In genomic region chr10:70263681-70264189, GRCm38 (mm10) we compare ENCODE assay signal across 15 mouse cellular contexts. TPM values are rescaled to one million over a fixed set of nuclear protein-coding genes. Genes with fewer than 3 reads are reported as not detected.
DNase-seq lines count a peak whose midpoint lies in the region; ATAC-seq and TF ChIP-seq lines count a peak whose summit lies in the region.
"Had no signal": no experiment of that assay in that cellular context is flagged by ENCODE, and none has a peak within 500 bp of the region (broad histone marks: within the 10 kb centered on the region; RNA-seq: fewer than 3 reads in every experiment).

No protein-coding gene starts in this region.

- H3K4me1 ChIP-seq in embryonic facial prominence, embryonic 14.5 days (ENCODE audit: control insufficient read depth, insufficient read depth, low read length), result no peaks in the 10 kb centered on the region
- no peaks in the 10 kb centered on the region for H3K4me1 ChIP-seq in embryonic facial prominence, embryonic 10.5 days
- H3K4me1 ChIP-seq in stomach, postnatal 0 days (replicated peaks; ENCODE audit: control insufficient read depth, insufficient read depth), result no peaks in the 10 kb centered on the region
- H3K4me1 ChIP-seq: limb, embryonic 13.5 days had no signal

- H3K4me3 ChIP-seq in embryonic facial prominence, embryonic 14.5 days (ENCODE audit: low read depth, low read length), result no peak overlapping the region
- H3K4me3 ChIP-seq in embryonic facial prominence, embryonic 10.5 days, result no peak overlapping the region
- no peak overlapping the region for H3K4me3 ChIP-seq in stomach, postnatal 0 days (ENCODE audit: low read depth, low read length)
- H3K4me3 ChIP-seq: left cerebral cortex, adult 2 months; limb, embryonic 13.5 days had no signal

- H3K27me3 ChIP-seq in embryonic facial prominence, embryonic 14.5 days (replicated peaks; ENCODE audit: control insufficient read depth, insufficient read depth, low read length), result no peaks in the 10 kb centered on the region
- no peaks in the 10 kb centered on the region for H3K27me3 ChIP-seq in embryonic facial prominence, embryonic 10.5 days (replicated peaks; ENCODE audit: low read depth, poor library complexity, severe bottlenecking)
- no peaks in the 10 kb centered on the region for H3K27me3 ChIP-seq in stomach, postnatal 0 days (ENCODE audit: control insufficient read depth, insufficient read depth, low read length)
- H3K27me3 ChIP-seq: limb, embryonic 13.5 days had no signal

- WGBS in embryonic facial prominence, embryonic 14.5 days, result 79% methylated on average over 4 of the region's 4 CpGs
- 83% methylated on average over 4 of the region's 4 CpGs for WGBS in embryonic facial prominence, embryonic 10.5 days
- WGBS in stomach, postnatal 0 days, result 29% methylated on average over 4 of the region's 4 CpGs

- ATAC-seq in embryonic facial prominence, embryonic 14.5 days (ENCODE audit: low read depth), result peak; percentile 44; the same call in 1 of the 2 replicates
- ATAC-seq in stomach, postnatal 0 days (ENCODE audit: low FRiP score, low TSS enrichment), result peak; percentile 58

- H3K36me3 ChIP-seq in embryonic facial prominence, embryonic 14.5 days (ENCODE audit: control insufficient read depth, insufficient read depth, low read length), result no peaks in the 10 kb centered on the region
- H3K36me3 ChIP-seq in embryonic facial prominence, embryonic 10.5 days (replicated peaks), result no peaks in the 10 kb centered on the region
- no peaks in the 10 kb centered on the region for H3K36me3 ChIP-seq in stomach, postnatal 0 days (ENCODE audit: control insufficient read depth, insufficient read depth, low read length)
- H3K36me3 ChIP-seq: limb, embryonic 13.5 days had no signal

- TF ChIP-seq EP300 in stomach, postnatal 0 days (optimal IDR thresholded peaks at IDR 0.05), result no peak

- DNase-seq in embryonic facial prominence, embryonic 14.5 days (ENCODE audit: low spot score), result no peak
- no peak for DNase-seq in embryonic facial prominence, embryonic 10.5 days (ENCODE audit: low spot score)
- peak; percentile 27 for DNase-seq in lung, postnatal 14 days
- no peak for DNase-seq in lung, postnatal 25 days (ENCODE audit: low spot score)
- DNase-seq in gonadal fat pad, adult 2 months (ENCODE audit: low read depth), result peak; percentile 97
- peak; percentile 25 for DNase-seq in stomach, postnatal 0 days (ENCODE audit: low spot score)
- DNase-seq in thymus, postnatal 10 days (ENCODE audit: low spot score in 2 of 2), result no peak
- no peak for DNase-seq in thymus, postnatal 4 days
- DNase-seq: cerebellum, adult 11 months; right cerebral cortex, postnatal 14 days; thymus, adult 2 months had no signal

- no peak overlapping the region for H3K27ac ChIP-seq in embryonic facial prominence, embryonic 14.5 days (replicated peaks; ENCODE audit: low read depth, low read length)
- H3K27ac ChIP-seq in embryonic facial prominence, embryonic 10.5 days (replicated peaks), result no peak overlapping the region
- H3K27ac ChIP-seq in stomach, postnatal 0 days (replicated peaks), result peak overlapping the region; percentile 61
- H3K27ac ChIP-seq: hindbrain, embryonic 14.5 days; left cerebral cortex, adult 2 months; limb, embryonic 13.5 days had no signal

- TF ChIP-seq CTCF in stomach, postnatal 0 days (IDR thresholded peaks at IDR 0.05; ENCODE audit: low read depth), result no peak

- no peaks in the 10 kb centered on the region for H3K9me3 ChIP-seq in embryonic facial prominence, embryonic 14.5 days (ENCODE audit: control insufficient read depth, low read length)
- no peaks in the 10 kb centered on the region for H3K9me3 ChIP-seq in embryonic facial prominence, embryonic 10.5 days
- H3K9me3 ChIP-seq in stomach, postnatal 0 days (ENCODE audit: control insufficient read depth, low read length), result no peaks in the 10 kb centered on the region
- H3K9me3 ChIP-seq: limb, embryonic 13.5 days had no signal

- no peak overlapping the region for H3K9ac ChIP-seq in embryonic facial prominence, embryonic 14.5 days (ENCODE audit: low read depth, low read length)
- H3K9ac ChIP-seq in stomach, postnatal 0 days (ENCODE audit: low read length), result no peak overlapping the region
- H3K9ac ChIP-seq: hindbrain, embryonic 14.5 days; limb, embryonic 13.5 days had no signal

- H3K4me2 ChIP-seq in embryonic facial prominence, embryonic 14.5 days (ENCODE audit: low read depth, low read length), result no peak overlapping the region
- no peak overlapping the region for H3K4me2 ChIP-seq in stomach, postnatal 0 days (replicated peaks; ENCODE audit: low read depth)
- H3K4me2 ChIP-seq: hindbrain, embryonic 14.5 days; limb, embryonic 13.5 days had no signal

RNA-seq across cellular contexts. Expression of gene Slc16a9, which starts 18.8 kb away (rescaled TPM):
- polyA plus RNA-seq in embryonic facial prominence, embryonic 14.5 days (2014; fragmentation: Nextera tagmentation; extraction: Ambion mirVana), result 6.2 and 7.0 TPM in 2 replicates
- 0.24 and 0.26 TPM in 2 replicates for polyA plus RNA-seq in embryonic facial prominence, embryonic 10.5 days (2016; fragmentation: Nextera tagmentation; extraction: Ambion mirVana)
- polyA plus RNA-seq in gonadal fat pad, adult 2 months (2012; rRNA removed), result 5.0 and 6.0 TPM in 2 replicates
- polyA plus RNA-seq in stomach, postnatal 0 days (2015; fragmentation: Nextera tagmentation; extraction: Ambion mirVana), result 2.5 and 2.9 TPM in 2 replicates

RNA-seq across cellular contexts. Expression of gene Mrln, which starts 59.3 kb away (rescaled TPM):
- polyA plus RNA-seq in embryonic facial prominence, embryonic 14.5 days (2014; fragmentation: Nextera tagmentation; extraction: Ambion mirVana), result 49.9 and 73.9 TPM in 2 replicates
- 2.1 and 2.6 TPM in 2 replicates for polyA plus RNA-seq in embryonic facial prominence, embryonic 10.5 days (2016; fragmentation: Nextera tagmentation; extraction: Ambion mirVana)
- polyA plus RNA-seq in gonadal fat pad, adult 2 months (2012; rRNA removed), result 0.62 and 1.0 TPM in 2 replicates
- 1.5 and 1.6 TPM in 2 replicates for polyA plus RNA-seq in stomach, postnatal 0 days (2015; fragmentation: Nextera tagmentation; extraction: Ambion mirVana)
- polyA plus RNA-seq: large intestine, adult 2 months had no signal

Comparison
In these comparisons a context has a peak if more than half of its experiments do, and no peak if none do; other contexts are left out.
1. DNase-seq: peak in lung, postnatal 14 days (single experiment), gonadal fat pad, adult 2 months (single experiment) and stomach, postnatal 0 days (single experiment); none in embryonic facial prominence, embryonic 14.5 days (single experiment), embryonic facial prominence, embryonic 10.5 days (single experiment), lung, postnatal 25 days (single experiment), thymus, postnatal 10 days (0 of 2) and thymus, postnatal 4 days (single experiment).
2. RNA of gene Mrln, which starts 59.3 kb away (polyA plus RNA-seq): 49.9 to 73.9 TPM in embryonic facial prominence, embryonic 14.5 days; 2.1 to 2.6 TPM in embryonic facial prominence, embryonic 10.5 days, 1.5 to 1.6 TPM in stomach, postnatal 0 days and 0.62 to 1.0 TPM in gonadal fat pad, adult 2 months; every median in the first group is over 10 times any median in the second.